8 mouse cellular contexts compared by ENCODE assay signal in the genomic region with DNA sequence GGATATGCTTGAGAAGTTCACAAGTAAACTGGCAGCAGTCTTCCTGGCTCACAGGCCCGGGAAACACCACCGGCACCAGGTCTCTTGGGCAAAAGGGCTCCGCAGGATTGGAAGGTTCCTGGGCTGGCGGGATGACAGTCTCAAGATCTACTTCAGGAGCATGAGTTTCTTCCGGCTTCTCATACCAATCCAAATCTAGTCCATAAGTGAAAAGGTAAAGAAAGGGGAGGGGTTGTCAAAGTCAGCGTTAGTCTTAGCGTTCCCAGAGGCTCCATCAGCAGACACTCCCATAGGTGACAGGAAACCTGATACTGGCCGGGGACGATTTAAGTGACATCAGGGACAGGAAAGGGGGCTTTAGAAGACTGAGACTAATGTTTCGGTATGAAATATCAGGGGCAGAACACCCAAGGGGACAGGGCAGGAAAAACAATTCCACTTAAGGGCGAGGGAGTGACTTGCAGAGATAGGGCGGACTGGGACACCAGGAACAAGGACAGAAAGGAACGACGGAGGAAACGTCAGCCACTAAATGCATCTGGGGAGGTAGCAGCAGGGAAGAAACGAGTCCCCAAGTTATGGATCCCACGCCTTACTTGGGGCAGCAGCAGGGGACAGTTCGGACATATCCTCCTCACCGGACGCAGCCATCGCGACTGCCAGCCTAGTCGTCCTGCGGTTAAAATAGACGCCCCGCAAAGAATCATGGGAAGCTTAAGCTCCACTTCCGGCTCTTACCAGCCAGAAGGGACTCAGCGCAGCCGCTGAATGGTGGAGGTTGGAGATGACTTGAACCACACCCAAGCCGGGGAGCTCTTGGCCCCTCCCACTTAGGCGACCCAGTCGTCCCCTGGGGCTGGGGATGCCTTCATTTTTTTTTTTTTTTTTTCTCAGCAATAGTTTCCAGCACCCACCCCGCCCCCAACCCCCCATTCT. TPM values are rescaled to one million over a fixed set of nuclear protein-coding genes. Genes with fewer than 3 reads are reported as not detected.
DNase-seq lines count a peak whose midpoint lies in the region; ATAC-seq and TF ChIP-seq lines count a peak whose summit lies in the region.

A gene (minus strand): TSS at position 707 of the 936 bp plus-strand sequence.

- peak within 1 kb of the TSS; percentile 70 for H3K9ac ChIP-seq in hindbrain, postnatal 0 days (replicated peaks; ENCODE audit: low read length)

- H3K4me2 ChIP-seq in hindbrain, postnatal 0 days (ENCODE audit: low read depth, low read length): peak within 1 kb of the TSS; percentile 98

- ATAC-seq in activated CD4-positive, CD25-positive, alpha-beta regulatory T cell, adult 4 months: peak; percentile 96
- ATAC-seq in common myeloid progenitor, adult 5-6 weeks (replicated peaks; ENCODE audit: low read depth, poor library complexity, severe bottlenecking): peak; percentile 98
- ATAC-seq in hindbrain, postnatal 0 days: peak; percentile 91

- peaks cover 6% of the 10 kb centered on the region; the same call in 1 of the 2 replicates for H3K4me1 ChIP-seq in hindbrain, postnatal 0 days (ENCODE audit: insufficient read depth, low read length)
- H3K4me1 ChIP-seq in megakaryocyte, embryonic 14.5 days: peaks cover 49% of the 10 kb centered on the region

- WGBS in hindbrain, postnatal 0 days: 8% methylated on average over 32 of the region's 33 CpGs

- intact Hi-C loops in gastrocnemius, adult 2 months (cut with DNase I): loop anchor here (10.0 kb wide), 1 partner anchor 568 kb away; no protein-coding TSS in a partner anchor

- TF ChIP-seq CTCF in gastrocnemius, adult 2 months (IDR thresholded peaks at IDR 0.05): no peak
- TF ChIP-seq CTCF in hindbrain, postnatal 0 days (IDR thresholded peaks at IDR 0.05; ENCODE audit: low read depth): no peak

- H3K27ac ChIP-seq in gastrocnemius, adult 2 months: peak within 1 kb of the TSS; percentile 96
- H3K27ac ChIP-seq in hindbrain, postnatal 0 days: peak within 1 kb of the TSS; percentile 68; the same call in 1 of the 2 replicates

- H3K9me3 ChIP-seq in hindbrain, postnatal 0 days (ENCODE audit: low read length): no peaks in the 10 kb centered on the region
- no peaks in the 10 kb centered on the region for H3K9me3 ChIP-seq in megakaryocyte, embryonic 14.5 days

- H3K36me3 ChIP-seq in hindbrain, postnatal 0 days (ENCODE audit: insufficient read depth, low read length): peaks cover 2% of the 10 kb centered on the region; the same call in 1 of the 2 replicates
- H3K36me3 ChIP-seq in megakaryocyte, embryonic 14.5 days (replicated peaks; ENCODE audit: low read length): peaks cover 33% of the 10 kb centered on the region

- peak; percentile 93 for DNase-seq in gastrocnemius, adult 2 months
- DNase-seq in hindbrain, postnatal 0 days (ENCODE audit: low spot score): peak; percentile 94
- peak; percentile 59 to 86 for DNase-seq in left cerebral cortex, adult 8-10 months (ENCODE audit: low spot score in 2 of 2)
- DNase-seq in right cerebral cortex, postnatal 25 days: peak; percentile 86
- DNase-seq in urinary bladder, postnatal 4 days (ENCODE audit: low spot score in 2 of 2): peak; percentile 82 to 85

- H3K27me3 ChIP-seq in hindbrain, postnatal 0 days (ENCODE audit: insufficient read depth, low read length): no peaks in the 10 kb centered on the region
- no peaks in the 10 kb centered on the region for H3K27me3 ChIP-seq in megakaryocyte, embryonic 14.5 days (replicated peaks)

- H3K4me3 ChIP-seq in gastrocnemius, adult 2 months: peak within 1 kb of the TSS; percentile 85
- peak within 1 kb of the TSS; percentile 65 for H3K4me3 ChIP-seq in hindbrain, postnatal 0 days (ENCODE audit: low read length)
- peak within 1 kb of the TSS; percentile 98 for H3K4me3 ChIP-seq in megakaryocyte, embryonic 14.5 days (replicated peaks)

RNA-seq across cellular contexts. Expression of the gene that starts here (rescaled TPM):
- polyA plus RNA-seq in activated CD4-positive, CD25-positive, alpha-beta regulatory T cell, adult 4 months (2017; shearing (Covaris generic)): 10 to 100 TPM; 59.6 to 59.9 TPM
- total RNA-seq in common myeloid progenitor, adult 5-6 weeks (2017): 3.8 and 12.1 TPM in 2 replicates
- total RNA-seq in gastrocnemius, adult 2 months (2021): 10 to 100 TPM; 20.8 to 25.1 TPM
- total RNA-seq in hindbrain, postnatal 0 days (2014; rRNA removed): 10.2 and 16.2 TPM in 2 replicates
- polyA plus RNA-seq in hindbrain, postnatal 0 days (2015; fragmentation: Nextera tagmentation; extraction: Ambion mirVana): 17.2 and 17.5 TPM in 2 replicates
- 10 to 100 TPM; 13.0 to 15.8 (median 14.3) TPM for total RNA-seq in left cerebral cortex, adult 8-10 months (2022)
- 8.8 and 18.5 TPM in 2 replicates for polyA plus RNA-seq in megakaryocyte, embryonic 14.5 days (2012; ENCODE audit: insufficient read depth, low replicate concordance)

Comparison
In these comparisons a context has a peak if more than half of its experiments do, and no peak if none do; other contexts are left out.
1. Peak in every context shown above with its lines: DNase-seq, ATAC-seq, H3K4me3 ChIP-seq and H3K27ac ChIP-seq.